Mouse (Mus musculus) olfactory bulb, adult 2 months (tissue): ENCODE measurements around the gene Gpr61. TPM values are rescaled to one million over a fixed set of nuclear protein-coding genes. Genes with fewer than 3 reads are reported as not detected.

Source experiments
- H3K27ac ChIP-seq: fragments of 200-500 bp; 2 replicates; pipeline ENCODE4 v1.5.1; 2012; ENCODE audit warnings: low read depth, low read length; ENCODE audit not compliant: insufficient read depth
- H3K4me1 ChIP-seq: fragments of 200-500 bp; 2 replicates; pipeline ENCODE4 v1.6.1; 2012; ENCODE audit warnings: low read length; ENCODE audit not compliant: control insufficient read depth, insufficient read depth
- H3K4me3 ChIP-seq: fragments of 200-500 bp; 2 replicates; pipeline ENCODE4 v1.5.1; 2012; ENCODE audit warnings: mild to moderate bottlenecking, low read depth, low read length, moderate library complexity; ENCODE audit not compliant: insufficient read depth
- CTCF ChIP-seq: fragments of 200-500 bp; IDR thresholded peaks from 2 replicates; pipeline ENCODE4 v1.5.1; 2012; ENCODE audit warnings: low read depth, mild to moderate bottlenecking, low read length, moderate library complexity; ENCODE audit not compliant: insufficient read depth
- POLR2A ChIP-seq: fragments of 200-500 bp; IDR thresholded peaks from 2 replicates; pipeline ENCODE4 v1.6.1; 2012; ENCODE audit warnings: mild to moderate bottlenecking, low read depth, low read length, moderate library complexity; ENCODE audit not compliant: insufficient read depth
- WGBS: fragments of 180-500 bp; shearing (Covaris S2); methylation state at CpG from one replicate; pipeline ENCODE4 v1.1.7; 2018; 5-methylcytosine and 5-hydroxymethylcytosine counted together
- polyA plus RNA-seq: library from polyadenylated mRNA; stranded (reverse); fragments of >200 nt; gene quantifications from 2 replicates; pipeline ENCODE4 v1.2.4, GENCODE M21; 2012; ENCODE audit warnings: low replicate concordance; ENCODE audit not compliant: missing spikeins, insufficient read depth, insufficient read length

Gene Gpr61
- polyA plus RNA-seq, 1 experiment: not detected

DNA sequence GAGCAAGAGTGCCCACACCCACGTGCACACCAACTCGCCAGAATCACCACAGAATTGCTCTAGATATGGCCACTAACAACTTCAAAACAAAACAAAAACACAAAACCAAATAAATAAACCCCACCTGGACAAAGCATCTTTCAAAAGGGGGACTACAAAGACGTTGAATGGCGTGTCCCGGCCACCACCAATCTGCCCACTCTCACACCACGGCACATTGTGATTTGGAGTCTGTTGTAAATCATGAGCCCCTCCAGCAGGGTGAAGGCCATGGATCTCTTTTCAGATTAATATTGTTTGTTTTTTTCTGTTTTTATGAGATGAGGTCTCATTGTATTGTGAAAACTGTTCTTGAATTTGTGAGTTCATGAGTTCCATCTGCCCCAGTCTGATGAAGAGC is 52.6 kb downstream of the Gpr61 start:
- H3K4me1 ChIP-seq: peaks cover 15% of the 10 kb centered on the region
- 23% methylated on average over 6 of the region's 6 CpGs for WGBS
- H3K27ac ChIP-seq: peak overlapping the region; percentile 95
- TF ChIP-seq POLR2A (no peak), CTCF (no peak)
- no peak overlapping the region for H3K4me3 ChIP-seq

GRCm38 (mm10) chr3:108101594-108101993 is 53.1 kb downstream of the Gpr61 start:
- Histone ChIP-seq H3K4me3 (no peak overlapping the region), H3K4me1 (peaks cover 15% of the 10 kb centered on the region), H3K27ac (peak overlapping the region; percentile 95)
- TF ChIP-seq POLR2A (no peak), CTCF (no peak)
- WGBS: 13% methylated on average over 3 of the region's 3 CpGs

Other genes starting within 250 kb of the Gpr61 start
- gene Gstm7, start 223.1 kb downstream of the Gpr61 start, polyA plus RNA-seq: not detected in 2 replicates
- gene Gstm6, start 211.1 kb downstream of the Gpr61 start, polyA plus RNA-seq: not detected in 2 replicates
- gene Gstm3, start 185.6 kb downstream of the Gpr61 start, polyA plus RNA-seq: not detected in 2 replicates
- not detected in 2 replicates for gene Gstm2, start 168.4 kb downstream of the Gpr61 start, polyA plus RNA-seq
- gene Gstm1, start 136.9 kb downstream of the Gpr61 start, polyA plus RNA-seq: not detected in 2 replicates
- not detected in 2 replicates for gene Gstm4, start 110.0 kb downstream of the Gpr61 start, polyA plus RNA-seq
- not detected in 2 replicates for gene Ampd2, start 68.2 kb downstream of the Gpr61 start, polyA plus RNA-seq
- gene Gnat2, start 62.1 kb downstream of the Gpr61 start, polyA plus RNA-seq: not detected in 2 replicates
- gene Gnai3, start 8.7 kb downstream of the Gpr61 start, polyA plus RNA-seq: not detected in 2 replicates
- gene Amigo1, start 31.5 kb upstream of the Gpr61 start, polyA plus RNA-seq: 177 and 487 TPM in 2 replicates
- gene Cyb561d1, start 46.3 kb upstream of the Gpr61 start, polyA plus RNA-seq: not detected in 2 replicates
- gene Atxn7l2, start 56.1 kb upstream of the Gpr61 start, polyA plus RNA-seq: not detected in 2 replicates
- not detected in 2 replicates for gene Sypl2, start 71.8 kb upstream of the Gpr61 start, polyA plus RNA-seq
- gene Psma5, start 102.0 kb upstream of the Gpr61 start, polyA plus RNA-seq: not detected in 2 replicates
- gene Sort1, start 129.2 kb upstream of the Gpr61 start, polyA plus RNA-seq: 89.7 TPM in 1 of 2 replicates, not detected in the other
- not detected in 2 replicates for gene Mybphl, start 210.0 kb upstream of the Gpr61 start, polyA plus RNA-seq
- not detected in 2 replicates for gene Psrc1, start 229.0 kb upstream of the Gpr61 start, polyA plus RNA-seq